Mouse (Mus musculus) adrenal gland, postnatal 4 days (tissue): ENCODE results near the gene Gnb3. TPM values are rescaled to one million over a fixed set of nuclear protein-coding genes. Genes with fewer than 3 reads are reported as not detected.
A peak's percentile ranks its signal among the peaks of the same experiment; 100 is the strongest.
"Not testable (repeated sequence)": the region's sequence is repeated elsewhere in the genome, so short reads cannot be mapped to it uniquely, and the experiment has no call there.

Source experiments
- DNase-seq, 2 experiments: peaks; one replicate each; pipeline ENCODE4 v3.0.0; 2021 to 2022; ENCODE audit warnings: low spot score in 2 of 2, mixed read lengths in 2 of 2
- total RNA-seq, 2 experiments: library from RNA; stranded (reverse); gene quantifications; 2 replicates each; pipeline ENCODE4 v1.2.3; 2021

The Gnb3 gene
- total RNA-seq, 2 experiments from 2014 or later: 13.9 to 16.3 TPM

- DNase-seq: no peak
Measured at GRCm38 (mm10) chr6:124817971-124818370, 22.1 kb downstream of the Gnb3 start.

- DNase-seq: no peak
Measured at GRCm38 (mm10) chr6:124817563-124817962, 22.5 kb downstream of the Gnb3 start.

GRCm38 (mm10) chr6:124817125-124817524 lies 22.9 kb downstream of the Gnb3 start:
- DNase-seq: no peak

GRCm38 (mm10) chr6:124816611-124817010 lies 23.5 kb downstream of the Gnb3 start:
- DNase-seq: no peak

- DNase-seq: no peak
Measured at GRCm38 (mm10) chr6:124814858-124815774, 25.0 kb downstream of the Gnb3 start.

GRCm38 (mm10) chr6:124814448-124814847 lies 25.6 kb downstream of the Gnb3 start:
- no peak for DNase-seq

- DNase-seq: peak; percentile 78 to 86
Measured at GRCm38 (mm10) chr6:124813933-124814332, 26.1 kb downstream of the Gnb3 start, which contains the start of gene Tpi1. Gene Tpi1, minus strand, starts transcription at chr6:124814296.

GRCm38 (mm10) chr6:124813496-124813895 lies 26.6 kb downstream of the Gnb3 start:
- no peak for DNase-seq

GRCm38 (mm10) chr6:124812848-124813247 lies 27.2 kb downstream of the Gnb3 start:
- no peak for DNase-seq

- DNase-seq: no peak
Measured at GRCm38 (mm10) chr6:124811701-124812560, 28.1 kb downstream of the Gnb3 start.

GRCm38 (mm10) chr6:124811403-124811665 lies 28.7 kb downstream of the Gnb3 start:
- DNase-seq: no peak

GRCm38 (mm10) chr6:124810566-124811402 lies 29.3 kb downstream of the Gnb3 start:
- not testable (repeated sequence) for DNase-seq

GRCm38 (mm10) chr6:124809775-124810538 lies 30.1 kb downstream of the Gnb3 start:
- no peak for DNase-seq

- peak; percentile 68 to 70 for DNase-seq
Measured at GRCm38 (mm10) chr6:124809052-124809774, 30.9 kb downstream of the Gnb3 start.

GRCm38 (mm10) chr6:124808358-124809012 lies 31.6 kb downstream of the Gnb3 start, which contains the start of gene Spsb2:
Gene Spsb2, plus strand, starts transcription at chr6:124808661.
- peak; percentile 55 to 57 for DNase-seq

- no peak for DNase-seq
Measured at GRCm38 (mm10) chr6:124807986-124808357, 32.1 kb downstream of the Gnb3 start.

- DNase-seq: no peak
Measured at GRCm38 (mm10) chr6:124807366-124807765, 32.7 kb downstream of the Gnb3 start.

GRCm38 (mm10) chr6:124806446-124807140 lies 33.5 kb downstream of the Gnb3 start:
- DNase-seq: no peak
